Mouse (Mus musculus) adrenal gland, postnatal 25 days (tissue): ENCODE data around the gene Saal1. TPM values are rescaled to one million over a fixed set of nuclear protein-coding genes. Genes with fewer than 3 reads are reported as not detected.
"Not testable (repeated sequence)": the region's sequence is repeated elsewhere in the genome, so short reads cannot be mapped to it uniquely, and the experiment has no call there.

Experiments used
- DNase-seq: peaks from one replicate; pipeline ENCODE4 v3.0.0; 2021; ENCODE audit warnings: mixed read lengths
- total RNA-seq: library from RNA; stranded (reverse); gene quantifications from 2 replicates; pipeline ENCODE4 v1.2.3, GENCODE M21; 2021

The Saal1 gene
- total RNA-seq, 1 experiment from 2014 or later: 9.8 TPM

DNA sequence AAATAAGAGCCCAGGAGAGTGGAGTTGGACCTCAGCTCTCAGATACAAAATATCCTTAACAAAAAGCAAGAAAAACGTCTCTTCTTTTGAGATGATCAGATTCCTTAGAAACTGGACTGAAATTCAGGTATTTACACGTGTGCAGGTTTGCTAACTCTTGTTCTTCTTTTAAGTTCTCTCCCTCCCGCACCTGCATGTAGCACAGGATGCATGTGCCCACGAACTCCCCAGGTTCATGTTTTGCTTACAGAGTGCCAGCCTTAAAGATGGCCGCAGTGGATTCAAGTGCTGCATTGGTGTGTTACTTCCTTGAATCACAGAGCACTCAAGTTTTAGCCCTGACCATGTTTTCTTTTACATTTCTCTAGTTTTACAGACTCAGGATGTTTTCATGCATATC, 23.7 kb downstream of the Saal1 start:
- no peak for DNase-seq

DNA sequence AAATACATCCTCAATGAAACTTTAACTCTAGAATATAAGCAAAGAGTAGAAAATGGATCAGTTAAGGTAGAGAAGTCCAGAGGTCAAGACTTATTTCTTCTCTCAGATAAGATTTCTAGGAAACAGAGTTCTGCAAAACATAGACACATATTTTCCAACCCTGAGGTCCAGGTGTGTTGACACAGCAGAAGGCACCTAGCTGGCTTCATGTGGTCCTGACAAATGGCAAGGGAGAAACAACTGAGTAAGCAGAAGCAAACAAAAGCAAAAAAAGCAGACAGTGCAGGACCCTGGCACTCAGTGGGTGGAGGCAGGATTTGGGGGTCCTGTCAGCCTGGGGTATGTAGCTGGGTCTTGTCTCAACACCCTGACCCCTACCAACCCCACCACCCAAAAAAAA, 29.7 kb downstream of the Saal1 start:
- DNase-seq: no peak

DNA sequence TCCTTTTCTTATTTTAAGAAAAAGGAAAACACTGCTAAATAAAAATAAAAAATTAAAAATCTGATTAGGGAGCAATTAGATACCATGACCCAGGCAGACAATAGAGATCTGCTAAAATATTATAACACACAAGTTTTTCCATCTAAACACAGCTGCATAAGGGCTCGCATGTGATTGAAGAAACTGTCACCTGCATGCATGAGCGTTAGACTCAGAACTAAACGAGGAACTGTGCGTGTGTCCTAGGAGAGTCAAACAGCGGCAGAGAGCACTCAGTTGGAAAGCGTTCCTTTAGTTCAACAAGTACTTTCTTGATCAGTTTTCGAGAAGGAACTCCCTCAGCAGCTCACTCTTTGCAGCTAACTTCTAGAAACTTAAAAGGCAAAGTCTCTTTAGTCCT, 31.4 kb downstream of the Saal1 start:
- not testable (repeated sequence) for DNase-seq

DNA sequence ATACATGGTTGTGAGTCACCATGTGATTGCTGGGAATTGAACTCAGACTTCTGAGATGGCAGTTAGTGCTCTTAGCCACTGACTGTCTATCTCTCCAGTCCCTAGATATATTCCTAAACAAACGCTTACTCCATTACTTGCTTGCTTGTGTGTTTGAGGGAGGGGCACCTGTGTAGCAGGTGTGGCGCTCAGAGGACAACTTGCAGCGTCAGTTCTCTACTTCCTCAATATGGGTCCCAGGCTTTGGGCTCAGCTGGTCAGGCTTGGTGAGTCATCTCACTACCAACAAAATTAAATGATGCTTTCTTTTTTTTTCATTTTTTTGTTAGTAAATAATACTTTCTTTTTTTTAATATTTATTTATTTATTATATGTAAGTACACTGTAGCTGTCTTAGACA, 32.1 kb downstream of the Saal1 start:
- no peak for DNase-seq

DNA sequence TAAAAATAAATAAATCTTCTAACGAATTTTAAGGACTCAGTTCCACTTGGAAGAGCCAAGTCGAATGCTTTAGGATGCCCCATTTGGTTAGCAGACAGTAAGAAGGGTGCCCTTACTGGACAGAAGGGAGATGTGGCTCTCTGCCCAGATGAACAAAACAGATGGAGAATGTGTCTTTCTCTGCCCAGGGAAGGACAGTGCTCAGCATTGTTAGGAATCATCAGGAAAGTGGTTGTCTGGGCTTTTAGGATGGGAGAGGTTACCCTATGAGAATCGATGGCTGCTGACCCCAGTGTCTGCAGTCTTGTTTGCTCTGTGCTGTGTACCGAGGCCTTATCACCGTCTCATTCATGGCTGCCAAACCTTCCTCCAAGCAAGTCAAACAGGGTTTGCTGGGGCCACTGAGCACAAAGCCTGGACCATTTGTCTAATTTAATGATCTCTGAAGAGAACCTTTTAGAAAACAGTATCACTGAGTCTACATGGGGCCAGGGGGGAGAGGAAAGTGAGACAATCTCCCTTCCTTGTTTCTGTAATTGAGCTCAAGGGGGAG, 33.6 kb downstream of the Saal1 start:
- DNase-seq: no peak

DNA sequence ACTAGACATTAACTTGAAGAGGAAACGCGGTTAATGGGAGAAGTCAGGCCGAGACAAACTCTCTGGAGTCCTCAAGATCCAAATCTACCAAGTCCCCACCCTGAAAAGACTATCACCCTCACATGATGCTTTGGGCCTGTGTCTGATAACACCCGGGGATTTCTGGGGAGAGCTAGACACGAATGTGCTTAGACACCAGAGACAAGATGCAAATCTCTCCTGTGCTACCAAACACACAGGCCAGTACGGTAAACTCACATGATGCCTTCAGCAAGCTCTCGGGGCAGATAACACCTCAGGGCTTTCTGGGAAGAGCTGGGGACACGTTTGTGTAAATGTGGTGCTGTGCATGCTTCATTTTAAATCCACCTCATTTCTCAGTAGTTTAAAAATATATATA, 34.6 kb downstream of the Saal1 start:
- no peak for DNase-seq

DNA sequence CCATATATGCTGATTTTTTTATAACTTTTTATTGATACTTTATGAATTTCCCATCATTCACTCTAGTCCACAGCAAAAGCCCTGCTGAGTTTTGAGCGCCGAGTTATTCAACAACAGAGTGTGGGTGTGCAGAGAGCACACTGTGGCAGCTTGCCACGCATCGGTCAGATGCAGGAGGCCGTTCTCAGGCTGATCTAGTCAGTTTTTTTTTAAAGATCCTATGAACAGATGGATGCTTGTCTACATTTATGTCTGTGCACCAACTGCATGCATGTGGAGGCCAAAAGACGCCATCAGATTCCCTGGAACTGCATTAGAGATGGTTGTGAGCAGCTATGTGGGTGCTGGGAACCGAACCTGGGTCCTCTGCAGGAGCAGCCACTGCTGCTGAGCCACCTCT, 35.4 kb downstream of the Saal1 start:
- DNase-seq: no peak

DNA sequence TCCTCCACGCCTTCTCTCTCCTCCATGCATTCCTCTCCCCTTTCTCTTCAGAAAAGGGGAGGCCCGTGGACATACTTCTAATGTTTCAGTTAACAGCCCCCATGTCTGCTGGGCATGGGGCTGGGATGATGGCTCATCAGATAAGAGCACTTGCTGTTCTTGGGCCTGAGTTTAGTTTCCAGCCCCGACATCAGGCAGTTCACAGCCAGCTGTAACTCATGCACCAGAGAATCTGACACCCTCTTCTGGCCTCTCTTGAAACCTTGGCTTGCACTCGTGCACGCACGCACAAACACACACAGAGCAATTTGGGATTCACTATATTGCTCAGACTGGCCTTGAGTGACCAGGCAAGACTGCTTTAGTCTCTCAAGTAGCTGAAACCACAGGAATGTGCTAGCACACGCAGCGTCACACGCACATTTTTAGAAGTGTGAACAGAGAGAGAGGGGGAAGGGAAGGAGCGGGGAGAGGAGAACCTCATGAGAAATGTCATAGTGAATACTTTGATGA, 38.3 kb downstream of the Saal1 start, which contains the start of gene Tph1:
Gene Tph1 (minus strand): TSS at position 378 of the 513 bp plus-strand sequence.
- DNase-seq: no peak

DNA sequence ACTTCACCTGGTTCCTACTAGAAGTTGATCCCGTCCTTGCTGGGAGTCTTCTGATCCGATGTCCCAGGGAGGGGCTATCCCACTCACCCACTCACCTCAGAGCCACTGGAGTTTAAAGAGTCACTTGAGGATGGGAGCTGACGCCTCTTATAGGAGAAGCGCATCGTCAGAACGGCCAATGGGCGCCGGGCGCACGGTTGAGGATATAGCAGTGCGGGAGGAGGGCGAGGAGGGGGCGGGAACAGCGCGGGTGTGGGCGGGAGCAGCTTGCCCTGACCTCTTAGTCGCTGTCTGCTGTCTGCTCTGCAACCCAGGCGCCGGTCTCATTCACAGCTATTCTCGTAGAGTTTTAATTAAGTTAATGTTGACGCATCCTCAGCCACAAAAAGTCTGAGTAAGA, 43.2 kb downstream of the Saal1 start:
- DNase-seq: peak; percentile 16

DNA sequence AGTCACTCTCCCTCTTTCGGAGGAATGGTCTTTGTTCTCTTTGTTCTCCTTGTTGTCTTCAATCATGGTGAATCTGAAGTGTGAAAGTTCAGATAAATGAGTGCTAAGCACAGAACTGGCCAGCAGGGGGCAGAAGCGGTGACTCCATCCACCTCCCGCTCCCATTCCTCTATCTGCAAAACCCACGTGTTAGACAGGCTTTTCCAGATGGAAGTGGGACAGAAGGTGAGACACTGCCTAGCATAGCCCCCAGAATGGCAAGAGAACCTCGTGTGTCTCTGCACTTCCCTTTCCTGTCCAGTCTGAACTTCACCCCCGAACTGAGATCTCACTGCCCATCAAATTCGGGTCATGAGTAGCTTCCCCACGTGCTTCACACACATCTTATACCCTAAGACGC, 45.2 kb downstream of the Saal1 start:
- DNase-seq: peak; percentile 20

DNA sequence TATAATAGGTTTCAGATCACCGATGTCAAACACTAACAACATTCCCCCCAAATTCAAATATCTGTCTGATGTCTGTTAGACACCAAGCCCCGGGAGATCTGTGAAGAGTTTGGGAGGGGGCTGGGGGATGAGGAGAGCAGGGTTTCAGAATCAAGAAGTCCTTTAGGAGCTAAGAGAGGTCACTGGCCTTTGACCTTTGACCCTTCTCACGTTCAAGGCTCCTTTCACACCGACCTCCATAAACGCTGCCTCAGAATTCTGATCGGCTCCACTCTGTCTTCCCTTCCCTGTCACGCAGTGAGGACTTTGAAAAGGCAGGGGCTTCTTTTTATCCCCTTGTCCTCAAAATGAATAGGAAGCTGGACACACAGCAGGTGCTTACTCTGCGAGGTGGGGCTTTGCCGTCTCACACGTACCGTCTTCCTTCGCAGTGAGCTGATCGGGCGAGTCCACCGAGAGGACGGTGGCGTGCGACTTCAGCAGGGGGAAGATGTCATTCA, 48.8 kb downstream of the Saal1 start:
- no peak for DNase-seq

DNA sequence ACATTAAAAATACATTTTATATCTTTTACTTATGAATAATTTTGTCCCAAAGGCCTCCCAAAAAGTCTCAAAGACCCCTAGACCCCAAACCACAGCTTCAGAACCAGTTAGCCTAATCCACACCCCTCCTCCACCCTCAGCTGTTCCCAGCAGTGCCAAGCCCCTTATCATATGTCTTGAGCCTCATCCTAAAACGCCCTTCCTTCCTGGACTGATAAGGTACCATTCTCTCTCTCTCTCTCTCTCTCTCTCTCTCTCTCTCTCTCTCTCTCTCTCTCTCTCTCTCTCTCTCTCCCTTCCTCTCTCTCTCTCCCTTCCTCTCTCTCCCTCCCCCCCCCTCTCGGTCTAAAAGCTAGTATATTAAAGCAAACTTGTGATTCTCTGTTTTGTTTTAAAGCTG, 58.2 kb downstream of the Saal1 start:
- DNase-seq: no peak

DNA sequence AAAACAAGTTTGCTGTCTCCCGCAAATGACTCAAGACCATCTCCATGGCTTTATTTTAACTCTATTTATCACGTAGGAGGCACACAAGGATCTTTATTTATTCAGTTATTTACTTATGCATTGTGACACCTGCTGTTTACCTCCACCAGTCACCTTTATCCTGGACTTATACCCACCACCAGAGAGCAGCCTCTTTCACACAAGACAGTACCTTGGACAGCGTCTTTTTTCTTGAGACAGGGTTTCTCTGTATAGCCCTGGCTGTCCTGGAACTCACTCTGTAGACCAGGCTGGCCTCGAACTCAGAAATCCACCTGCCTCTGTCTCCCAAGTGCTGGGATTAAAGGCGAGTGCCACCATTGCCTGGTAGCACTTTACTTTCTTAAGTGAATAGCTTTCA, 60.2 kb downstream of the Saal1 start:
- not testable (repeated sequence) for DNase-seq

DNA sequence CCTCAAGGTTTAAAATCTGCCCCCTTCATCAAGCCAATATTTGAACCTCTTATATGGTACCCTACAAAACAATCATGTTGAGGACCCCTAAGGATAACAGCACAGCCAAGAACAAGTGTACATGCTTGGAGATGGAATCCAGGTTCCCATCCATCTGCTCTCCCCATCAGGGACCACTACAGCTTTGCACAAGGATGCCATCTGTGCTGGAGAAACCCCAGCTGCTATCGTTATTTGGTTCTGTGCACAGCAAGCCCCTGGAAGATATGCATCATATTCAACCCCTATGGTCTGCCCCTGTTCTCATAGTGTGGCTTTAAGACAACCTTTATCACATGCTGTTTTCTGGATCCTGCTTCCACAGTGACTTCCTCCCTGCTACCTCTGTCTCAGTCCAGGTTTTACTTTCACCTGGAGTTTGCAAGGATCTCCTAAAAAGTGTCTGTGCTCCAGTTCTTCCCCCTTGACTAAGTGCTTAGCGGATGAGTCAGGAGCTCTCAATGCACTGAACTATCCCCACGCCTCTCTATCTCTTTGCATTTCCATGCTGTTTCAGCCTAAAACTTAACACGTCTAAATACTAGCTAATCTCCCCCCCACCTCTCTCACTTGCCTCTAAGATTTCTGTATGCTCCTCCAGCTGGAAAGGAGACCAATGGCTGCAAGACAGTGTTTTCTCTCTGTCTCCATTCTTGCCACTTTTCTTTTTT, 61.9 kb downstream of the Saal1 start:
- no peak for DNase-seq

DNA sequence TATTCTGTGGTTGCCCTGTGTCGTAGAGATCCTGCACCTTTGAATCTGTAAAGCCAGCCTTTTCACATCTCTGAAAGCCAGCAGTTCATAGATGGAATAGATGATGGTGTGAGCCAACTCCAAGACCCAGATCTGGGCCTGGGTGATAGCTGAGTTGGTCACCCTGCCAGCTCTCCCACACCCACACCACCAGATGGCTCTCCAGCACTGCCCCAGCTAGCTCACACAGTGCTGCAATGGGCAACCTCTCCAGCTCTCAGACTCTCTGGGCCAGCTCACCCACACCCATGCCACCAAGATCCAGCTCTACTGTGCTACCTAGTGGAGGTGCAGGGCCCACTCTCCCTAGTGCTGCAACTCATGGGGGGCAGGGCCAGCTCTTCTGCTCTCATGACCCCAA, 67.3 kb downstream of the Saal1 start:
- DNase-seq: peak; percentile 25

DNA sequence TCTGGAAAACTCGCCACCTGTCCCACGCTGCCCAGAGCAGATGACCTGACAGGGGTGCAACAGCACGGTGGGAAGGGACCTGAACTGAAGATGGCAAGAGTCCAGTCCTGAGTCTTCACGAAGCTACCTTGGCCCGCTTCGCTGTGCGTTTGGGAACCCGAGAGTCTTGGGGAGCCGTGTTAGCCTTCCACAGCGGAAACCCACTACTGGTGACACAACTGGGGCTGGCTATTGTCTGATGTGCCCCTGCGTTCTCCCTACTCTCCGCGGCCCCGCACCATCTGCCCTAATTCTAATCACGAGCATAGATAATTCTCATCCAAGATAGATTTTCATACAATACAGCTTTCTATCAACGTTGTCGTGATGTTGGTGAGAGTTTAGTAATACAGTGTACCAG, 70.4 kb downstream of the Saal1 start:
- no peak for DNase-seq

DNA sequence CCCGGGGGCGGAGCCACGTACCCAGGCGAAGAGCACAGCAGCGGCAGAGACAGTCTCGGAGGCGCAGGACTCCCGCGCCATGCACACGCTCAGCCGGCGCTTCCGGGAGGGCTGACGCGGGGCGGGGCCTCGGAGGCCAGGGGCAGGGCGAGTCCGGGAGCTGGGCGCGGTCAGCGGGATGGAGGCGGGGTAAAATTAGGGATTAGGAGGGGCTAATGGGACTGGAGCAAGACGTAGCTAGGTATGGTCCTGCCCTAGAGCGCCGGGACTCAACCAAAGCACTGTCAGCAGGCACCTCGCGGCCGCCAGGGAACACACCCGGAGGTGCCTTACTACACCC, 70.8 kb downstream of the Saal1 start, which contains the start of gene Sergef:
Gene Sergef (minus strand): TSS at position 116 of the 340 bp plus-strand sequence.
- DNase-seq: peak; percentile 93

DNA sequence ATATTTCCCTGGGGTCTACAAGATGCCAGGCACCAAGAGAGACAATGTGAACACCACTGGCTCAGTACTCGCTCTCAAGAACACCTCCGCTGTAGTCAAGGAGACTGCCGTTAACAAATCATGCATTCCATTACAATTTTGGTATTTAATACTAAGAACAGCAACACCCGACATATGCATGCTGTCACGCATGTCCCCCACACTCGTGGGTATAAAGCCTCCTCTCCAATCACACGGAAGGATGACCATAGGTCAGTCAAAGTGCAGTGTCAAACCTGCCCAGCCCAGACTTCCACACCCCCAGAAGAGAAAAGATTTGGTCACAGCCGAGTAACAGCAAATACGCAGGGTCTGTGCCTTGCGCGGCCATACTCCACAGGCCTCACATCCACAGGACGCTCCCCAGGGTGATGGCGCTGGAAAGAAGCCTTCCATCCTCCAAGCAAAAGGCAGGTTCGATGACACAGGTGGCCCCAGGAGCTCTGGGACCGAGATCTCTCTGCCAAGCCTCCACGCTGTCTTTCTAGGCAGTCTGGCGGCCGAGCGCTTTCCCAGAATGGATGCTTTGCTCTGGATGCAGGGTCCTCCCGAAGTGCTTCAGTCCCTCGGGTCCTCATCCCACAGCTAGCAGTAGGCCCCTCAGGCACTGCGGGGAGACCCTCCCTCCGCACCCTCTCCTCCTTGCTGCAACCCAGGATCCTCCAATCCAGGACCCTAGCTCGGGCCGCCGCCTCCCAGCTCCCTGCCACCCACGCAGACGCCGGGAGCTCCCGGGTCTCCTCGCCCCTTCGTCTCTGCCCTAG, 71.4 kb downstream of the Saal1 start:
- DNase-seq: no peak

Other genes with a start within 250 kb of the Saal1 start
- gene Sergef, start 70.9 kb downstream of the Saal1 start, total RNA-seq: 19.8 and 29.4 TPM in 2 replicates
- gene Tph1, start 38.1 kb downstream of the Saal1 start, total RNA-seq: not detected in 2 replicates
- gene Saa3, start 5.0 kb upstream of the Saal1 start, total RNA-seq: 0.52 TPM in 1 of 2 replicates, not detected in the other
- gene Saa4, start 21.9 kb upstream of the Saal1 start, total RNA-seq: 1.00 TPM in 1 of 2 replicates, not detected in the other
- gene Saa1, start 32.3 kb upstream of the Saal1 start, total RNA-seq: not detected in 2 replicates
- gene Saa2, start 41.1 kb upstream of the Saal1 start, total RNA-seq: not detected in 2 replicates
- gene Hps5, start 85.4 kb upstream of the Saal1 start, total RNA-seq: 27.6 and 34.3 TPM in 2 replicates
- gene Gtf2h1, start 85.4 kb upstream of the Saal1 start, total RNA-seq: 33.3 and 40.1 TPM in 2 replicates
- 283 and 320 TPM in 2 replicates for gene Ldha, start 130.8 kb upstream of the Saal1 start, total RNA-seq
- not detected in 2 replicates for gene Ldhc, start 150.5 kb upstream of the Saal1 start, total RNA-seq
- gene Tsg101, start 209.3 kb upstream of the Saal1 start, total RNA-seq: 88.4 and 93.9 TPM in 2 replicates
- 16.7 and 19.1 TPM in 2 replicates for gene Uevld, start 247.8 kb upstream of the Saal1 start, total RNA-seq